Mouse (Mus musculus): Measurements from ENCODE around the gene Ttbk1. TPM values are rescaled to one million over a fixed set of nuclear protein-coding genes. Genes with fewer than 3 reads are reported as not detected.

Gene Ttbk1
- 8.5 and 13.5 TPM in 2 replicates for polyA plus RNA-seq (2012; rRNA removed)

GRCm38 (mm10) chr17:46487431-46487830 lies at the start of gene Ttbk1:
Ttbk1 (minus strand) TSS chr17:46487675.

GRCm38 (mm10) chr17:46496623-46497434 lies 9.4 kb upstream of the Ttbk1 start, which contains the start of gene Dnph1:
Dnph1 (plus strand) TSS chr17:46496711.

GRCm38 (mm10) chr17:46438298-46438873 lies 49.1 kb downstream of the Ttbk1 start, which contains the start of gene Slc22a7:
Slc22a7 (minus strand) TSS chr17:46438457.

GRCm38 (mm10) chr17:46428761-46429414 lies 58.6 kb downstream of the Ttbk1 start, which contains the start of gene Crip3:
Crip3 (plus strand) TSS chr17:46428926.

Other genes with a start within 250 kb of the Ttbk1 start
- 143 and 173 TPM in 2 replicates for gene Polr1c, start 239.6 kb downstream of the Ttbk1 start, polyA plus RNA-seq (2012; rRNA removed)
- 48.2 and 51.2 TPM in 2 replicates for gene Yipf3, start 239.6 kb downstream of the Ttbk1 start, polyA plus RNA-seq (2012; rRNA removed)
- gene Lrrc73, start 234.1 kb downstream of the Ttbk1 start, polyA plus RNA-seq (2012; rRNA removed) = 3.9 and 4.7 TPM in 2 replicates
- gene Tjap1, start 204.6 kb downstream of the Ttbk1 start, polyA plus RNA-seq (2012; rRNA removed) = 102 and 112 TPM in 2 replicates
- gene Dlk2, start 190.3 kb downstream of the Ttbk1 start, polyA plus RNA-seq (2012; rRNA removed) = 4.0 and 4.5 TPM in 2 replicates
- gene Abcc10, start 159.3 kb downstream of the Ttbk1 start, polyA plus RNA-seq (2012; rRNA removed) = 10.2 and 11.6 TPM in 2 replicates
- gene Zfp318, start 103.9 kb downstream of the Ttbk1 start, polyA plus RNA-seq (2012; rRNA removed) = 25.5 and 40.6 TPM in 2 replicates
- gene Crip3, start 58.7 kb downstream of the Ttbk1 start, polyA plus RNA-seq (2012; rRNA removed) = 2.4 and 2.9 TPM in 2 replicates
- 0.05 TPM in 1 of 2 replicates, not detected in the other for gene Slc22a7, start 49.2 kb downstream of the Ttbk1 start, polyA plus RNA-seq (2012; rRNA removed)
- gene Dnph1, start 9.0 kb upstream of the Ttbk1 start, polyA plus RNA-seq (2012; rRNA removed) = 48.0 and 86.4 TPM in 2 replicates
- 16.7 and 24.6 TPM in 2 replicates for gene Cul9, start 58.7 kb upstream of the Ttbk1 start, polyA plus RNA-seq (2012; rRNA removed)
- 34.7 and 64.2 TPM in 2 replicates for gene Srf, start 68.5 kb upstream of the Ttbk1 start, polyA plus RNA-seq (2012; rRNA removed)
- gene Ptk7, start 141.8 kb upstream of the Ttbk1 start, polyA plus RNA-seq (2012; rRNA removed) = 40.7 and 60.1 TPM in 2 replicates
- gene Klc4, start 158.3 kb upstream of the Ttbk1 start, polyA plus RNA-seq (2012; rRNA removed) = 25.8 and 35.8 TPM in 2 replicates
- gene Mrpl2, start 158.6 kb upstream of the Ttbk1 start, polyA plus RNA-seq (2012; rRNA removed) = 63.5 and 65.5 TPM in 2 replicates
- gene Cul7, start 162.7 kb upstream of the Ttbk1 start, polyA plus RNA-seq (2012; rRNA removed) = 89.0 and 89.5 TPM in 2 replicates
- gene Rrp36, start 186.7 kb upstream of the Ttbk1 start, polyA plus RNA-seq (2012; rRNA removed) = 43.1 and 50.9 TPM in 2 replicates
- 117 and 118 TPM in 2 replicates for gene Mea1, start 191.1 kb upstream of the Ttbk1 start, polyA plus RNA-seq (2012; rRNA removed)
- gene Klhdc3, start 193.2 kb upstream of the Ttbk1 start, polyA plus RNA-seq (2012; rRNA removed) = 94.0 and 115 TPM in 2 replicates
- gene Ppp2r5d, start 217.4 kb upstream of the Ttbk1 start, polyA plus RNA-seq (2012; rRNA removed) = 106 and 117 TPM in 2 replicates
- 33.4 and 35.8 TPM in 2 replicates for gene Pex6, start 223.8 kb upstream of the Ttbk1 start, polyA plus RNA-seq (2012; rRNA removed)
- 0.88 and 1.5 TPM in 2 replicates for gene Gnmt, start 241.5 kb upstream of the Ttbk1 start, polyA plus RNA-seq (2012; rRNA removed)

Measured in central nervous system, embryonic 11.5 days (tissue).